Mouse (Mus musculus): Measurements from ENCODE around the gene Mettl8.

Gene Mettl8

GRCm38 (mm10) chr2:70932965-70933364, 122.4 kb downstream of the Mettl8 start:
- no peak for DNase-seq (ENCODE audit: low spot score)

- no peak for DNase-seq (ENCODE audit: low spot score)
Measured at GRCm38 (mm10) chr2:70930631-70931288, 124.6 kb downstream of the Mettl8 start.

- no peak for DNase-seq (ENCODE audit: low spot score)
Measured at GRCm38 (mm10) chr2:70929714-70930113, 125.7 kb downstream of the Mettl8 start.

- no peak for DNase-seq (ENCODE audit: low spot score)
Measured at GRCm38 (mm10) chr2:70924049-70924448, 131.3 kb downstream of the Mettl8 start.

GRCm38 (mm10) chr2:70922814-70923213, 132.6 kb downstream of the Mettl8 start:
- no peak for DNase-seq (ENCODE audit: low spot score)

- DNase-seq (ENCODE audit: low spot score) = no peak
Measured at GRCm38 (mm10) chr2:70920937-70921596, 134.3 kb downstream of the Mettl8 start.

- no peak for DNase-seq (ENCODE audit: low spot score)
Measured at GRCm38 (mm10) chr2:70919913-70920522, 135.4 kb downstream of the Mettl8 start.

GRCm38 (mm10) chr2:70918516-70918915, 136.9 kb downstream of the Mettl8 start:
- no peak for DNase-seq (ENCODE audit: low spot score)

All from retina, embryonic 14.5 days (tissue).